ENCODE assay signal across 8 mouse cellular contexts in genomic region chr12:112106541-112106971, GRCm38 (mm10). TPM values are rescaled to one million over a fixed set of nuclear protein-coding genes. Genes with fewer than 3 reads are reported as not detected.
A peak's percentile ranks its signal among the peaks of the same experiment; 100 is the strongest.
DNase-seq lines count a peak whose midpoint lies in the region; ATAC-seq lines count a peak whose summit lies in the region.

Gene Aspg, plus strand, starts transcription at chr12:112106679.

- ATAC-seq in midbrain, embryonic 11.5 days (ENCODE audit: low FRiP score): no peak
- ATAC-seq in midbrain, embryonic 15.5 days (replicated peaks): no peak
- peak; percentile 53 for ATAC-seq in heart, embryonic 16.5 days (replicated peaks; ENCODE audit: extremely low read depth, insufficient read depth, low FRiP score)
- no peak for ATAC-seq in neural tube, embryonic 15.5 days (ENCODE audit: low FRiP score)

- no peaks in the 10 kb centered on the region for H3K9me3 ChIP-seq in midbrain, embryonic 11.5 days (ENCODE audit: control insufficient read depth, low read length)
- H3K9me3 ChIP-seq in midbrain, embryonic 15.5 days: no peaks in the 10 kb centered on the region
- no peaks in the 10 kb centered on the region for H3K9me3 ChIP-seq in heart, embryonic 16.5 days (replicated peaks; ENCODE audit: control insufficient read depth, low read length)
- H3K9me3 ChIP-seq in neural tube, embryonic 15.5 days (replicated peaks): no peaks in the 10 kb centered on the region

- intact Hi-C loops in left cerebral cortex, postnatal 14 days (cut with DNase I): no loop called here

- 0 out of 2 replicates have a peak, but pooled peaks cover 3% of the 10 kb centered on the region for H3K4me1 ChIP-seq in midbrain, embryonic 11.5 days (ENCODE audit: control insufficient read depth, insufficient read depth, low read length)
- H3K4me1 ChIP-seq in midbrain, embryonic 15.5 days: 0 out of 2 replicates have a peak, but pooled peaks cover 3% of the 10 kb centered on the region
- H3K4me1 ChIP-seq in heart, embryonic 16.5 days (ENCODE audit: control insufficient read depth, insufficient read depth, low read length): peaks cover 5% of the 10 kb centered on the region; the same call in 1 of the 2 replicates
- H3K4me1 ChIP-seq in neural tube, embryonic 15.5 days: no peaks in the 10 kb centered on the region

- 3% methylated on average over 14 of the region's 14 CpGs for WGBS in midbrain, embryonic 11.5 days
- WGBS in midbrain, embryonic 15.5 days: 4% methylated on average over 14 of the region's 14 CpGs
- WGBS in heart, embryonic 16.5 days: 3% methylated on average over 14 of the region's 14 CpGs
- 5% methylated on average over 14 of the region's 14 CpGs for WGBS in neural tube, embryonic 15.5 days

- no peak within 1 kb of the TSS for H3K27ac ChIP-seq in midbrain, embryonic 11.5 days (ENCODE audit: low read depth, low read length)
- no peak within 1 kb of the TSS for H3K27ac ChIP-seq in midbrain, embryonic 15.5 days
- no peak within 1 kb of the TSS for H3K27ac ChIP-seq in heart, embryonic 16.5 days (ENCODE audit: low read length)
- no peak within 1 kb of the TSS for H3K27ac ChIP-seq in neural tube, embryonic 15.5 days (replicated peaks)

- H3K27me3 ChIP-seq in midbrain, embryonic 11.5 days (ENCODE audit: control insufficient read depth, insufficient read depth, low read length): no peaks in the 10 kb centered on the region
- no peaks in the 10 kb centered on the region for H3K27me3 ChIP-seq in midbrain, embryonic 15.5 days (replicated peaks)
- H3K27me3 ChIP-seq in heart, embryonic 16.5 days (ENCODE audit: control insufficient read depth, insufficient read depth, low read length): peaks cover 8% of the 10 kb centered on the region; the same call in 1 of the 2 replicates
- 0 out of 2 replicates have a peak, but pooled peaks cover 14% of the 10 kb centered on the region for H3K27me3 ChIP-seq in neural tube, embryonic 15.5 days (replicated peaks)

- H3K4me3 ChIP-seq in midbrain, embryonic 11.5 days (ENCODE audit: low read depth, low read length): no peak within 1 kb of the TSS
- H3K4me3 ChIP-seq in midbrain, embryonic 15.5 days: no peak within 1 kb of the TSS
- peak within 1 kb of the TSS; percentile 26 for H3K4me3 ChIP-seq in heart, embryonic 16.5 days (ENCODE audit: low read length)
- H3K4me3 ChIP-seq in neural tube, embryonic 15.5 days (replicated peaks): no peak within 1 kb of the TSS

- H3K36me3 ChIP-seq in midbrain, embryonic 11.5 days (ENCODE audit: control insufficient read depth, insufficient read depth, low read length): no peaks in the 10 kb centered on the region
- no peaks in the 10 kb centered on the region for H3K36me3 ChIP-seq in midbrain, embryonic 15.5 days (replicated peaks)
- H3K36me3 ChIP-seq in heart, embryonic 16.5 days (ENCODE audit: control insufficient read depth, insufficient read depth): no peaks in the 10 kb centered on the region
- H3K36me3 ChIP-seq in neural tube, embryonic 15.5 days: no peaks in the 10 kb centered on the region

- no peak for DNase-seq in midbrain, embryonic 11.5 days (ENCODE audit: low spot score, missing footprints)
- DNase-seq in kidney, postnatal 36 days: peak; percentile 71 to 75
- DNase-seq in cerebellum, adult 8-10 months: no peak
- DNase-seq in cerebellum, adult 11-12 months: no peak
- no peak for DNase-seq in left cerebral cortex, postnatal 14 days (ENCODE audit: low spot score in 2 of 2)

- peak within 1 kb of the TSS; percentile 23 for H3K4me2 ChIP-seq in midbrain, embryonic 11.5 days
- H3K4me2 ChIP-seq in midbrain, embryonic 15.5 days: no peak within 1 kb of the TSS
- H3K4me2 ChIP-seq in heart, embryonic 16.5 days (ENCODE audit: low read depth, low read length): peak within 1 kb of the TSS; percentile 51
- H3K4me2 ChIP-seq in neural tube, embryonic 15.5 days: peak within 1 kb of the TSS; percentile 37

- no peak within 1 kb of the TSS for H3K9ac ChIP-seq in midbrain, embryonic 11.5 days (ENCODE audit: low read length)
- no peak within 1 kb of the TSS for H3K9ac ChIP-seq in midbrain, embryonic 15.5 days
- H3K9ac ChIP-seq in heart, embryonic 16.5 days (ENCODE audit: low read length): no peak within 1 kb of the TSS
- no peak within 1 kb of the TSS for H3K9ac ChIP-seq in neural tube, embryonic 15.5 days (replicated peaks)

RNA-seq across cellular contexts. Expression of gene Aspg, which starts in this region (rescaled TPM):
- polyA plus RNA-seq in midbrain, embryonic 11.5 days (2014; fragmentation: Nextera tagmentation; extraction: Ambion mirVana): 0.25 TPM in 1 of 2 replicates, not detected in the other
- polyA plus RNA-seq in midbrain, embryonic 15.5 days (2015; fragmentation: Nextera tagmentation; extraction: Ambion mirVana): 1.1 and 1.3 TPM in 2 replicates
- 0.59 and 0.65 TPM in 2 replicates for polyA plus RNA-seq in heart, embryonic 16.5 days (2015; fragmentation: Nextera tagmentation; extraction: Ambion mirVana)
- 0.84 and 3.3 TPM in 2 replicates for polyA plus RNA-seq in neural tube, embryonic 15.5 days (2015; fragmentation: Nextera tagmentation; extraction: Ambion mirVana)
- total RNA-seq in left cerebral cortex, postnatal 14 days (2021): 1 to 10 TPM; 1.9 to 4.7 TPM

Comparison
In these comparisons a context has a peak if more than half of its experiments do, and no peak if none do; other contexts are left out.
1. Peak in ATAC-seq, H3K4me3 ChIP-seq and H3K4me2 ChIP-seq in heart, embryonic 16.5 days; RNA of the gene not detected or under 1 TPM.
2. DNase-seq: peak in kidney, postnatal 36 days (2 of 2); none in midbrain, embryonic 11.5 days (single experiment), cerebellum, adult 8-10 months (single experiment), cerebellum, adult 11-12 months (single experiment) and left cerebral cortex, postnatal 14 days (0 of 2).